Mouse (Mus musculus): ENCODE measurements around the gene Gm1604a.
"Not testable (repeated sequence)": the region's sequence is repeated elsewhere in the genome, so short reads cannot be mapped to it uniquely, and the experiment has no call there.

Gene Gm1604a

GRCm38 (mm10) chr17:7025257-7025656 lies at the start of gene Gm1604a:
Gm1604a (plus strand) TSS chr17:7025568.
- DNase-seq: not testable (repeated sequence)

DNA sequence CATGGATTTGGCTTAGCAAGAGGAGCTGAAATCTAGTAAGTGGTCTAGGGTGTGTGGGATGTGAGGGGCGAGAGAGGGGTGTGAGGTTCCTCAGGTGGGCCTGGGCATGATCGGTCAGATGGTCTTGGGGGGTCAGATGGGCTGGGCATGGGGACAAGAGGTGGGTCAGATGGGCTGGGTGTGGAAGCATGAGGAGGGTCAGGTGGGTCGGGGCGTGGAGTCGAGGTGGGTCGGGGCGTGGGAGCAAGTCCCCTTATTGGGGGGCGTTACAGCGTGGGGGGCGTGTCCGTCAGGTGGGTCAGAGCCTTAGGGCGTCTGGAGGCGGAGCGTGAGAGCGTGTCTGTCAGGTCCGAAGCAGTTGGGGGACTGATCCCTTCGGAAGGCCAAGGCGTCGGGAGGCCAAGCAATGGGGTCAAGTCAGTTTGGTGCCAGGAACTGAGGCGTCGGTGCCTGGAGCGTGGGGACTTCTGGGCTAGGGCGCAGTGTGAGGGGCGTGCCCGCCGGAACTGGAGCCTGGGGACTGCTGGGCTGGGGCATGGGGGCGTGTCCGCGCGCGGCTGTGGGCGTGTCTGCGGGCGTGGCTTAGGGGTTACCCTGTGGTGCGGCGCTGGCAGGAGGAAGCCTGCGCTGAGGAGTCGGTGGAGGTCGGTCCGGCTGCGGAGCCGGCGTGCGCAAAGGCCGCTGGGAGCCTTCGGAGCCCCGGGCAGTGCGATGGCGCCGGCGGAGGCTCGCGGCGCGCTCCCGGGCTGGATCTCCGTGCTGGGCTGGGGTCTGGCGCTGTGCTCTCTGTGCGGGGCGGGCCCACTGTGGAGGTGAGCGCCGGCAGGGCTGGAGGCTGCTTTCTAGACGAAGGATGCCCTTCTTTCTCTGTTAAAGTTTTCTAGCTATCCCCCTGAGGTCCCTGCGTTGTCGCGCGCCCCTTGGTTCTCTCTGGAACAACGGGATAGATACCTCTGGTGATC lies 46.8 kb upstream of the Gm1604a start, which contains the start of gene Gm49721:
Gene Gm49721 (plus strand): TSS at position 618 of the 962 bp plus-strand sequence.
- peak; percentile 77 for DNase-seq

GRCm38 (mm10) chr17:6979380-6979779 lies 46.0 kb upstream of the Gm1604a start:
- DNase-seq: not testable (repeated sequence)

DNA sequence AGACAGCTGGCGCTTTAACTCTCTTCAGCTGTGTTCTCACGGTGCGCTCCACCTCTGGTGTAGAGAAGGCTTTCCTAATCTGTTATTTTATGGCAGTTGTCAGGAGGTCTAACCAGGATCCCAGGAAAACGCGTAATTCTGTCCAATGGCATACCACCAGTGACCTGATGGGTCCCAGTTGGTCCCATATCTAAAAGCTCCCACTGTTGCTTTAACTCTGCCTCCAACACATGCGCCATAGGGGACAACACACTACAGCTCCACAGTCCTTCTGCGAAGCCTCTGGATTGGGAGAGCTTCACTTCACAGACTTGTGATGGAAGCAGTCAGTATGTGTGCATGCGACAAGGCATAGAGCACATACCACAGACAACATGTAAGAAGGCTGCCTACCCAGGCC lies 45.2 kb upstream of the Gm1604a start:
- not testable (repeated sequence) for DNase-seq

DNA sequence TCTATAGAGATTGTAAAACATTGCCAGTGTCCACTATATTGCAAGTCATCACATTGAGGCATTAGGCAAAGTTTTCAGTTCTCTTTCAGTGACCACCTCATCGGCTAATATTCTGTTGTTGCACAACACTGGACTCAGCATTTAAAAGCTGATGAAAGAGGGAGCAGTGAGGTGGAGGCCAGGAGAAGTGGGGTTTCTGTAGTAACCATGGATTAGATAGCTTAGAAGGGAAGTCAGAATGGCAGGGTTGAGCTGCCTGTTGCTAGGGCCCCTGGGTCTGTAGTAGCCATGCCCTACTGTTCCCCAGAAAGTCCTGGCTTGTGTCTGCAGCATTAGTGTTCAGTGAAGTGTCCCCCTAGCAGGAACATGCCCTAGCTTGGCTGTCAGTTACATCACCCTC lies 39.2 kb upstream of the Gm1604a start:
- not testable (repeated sequence) for DNase-seq

DNA sequence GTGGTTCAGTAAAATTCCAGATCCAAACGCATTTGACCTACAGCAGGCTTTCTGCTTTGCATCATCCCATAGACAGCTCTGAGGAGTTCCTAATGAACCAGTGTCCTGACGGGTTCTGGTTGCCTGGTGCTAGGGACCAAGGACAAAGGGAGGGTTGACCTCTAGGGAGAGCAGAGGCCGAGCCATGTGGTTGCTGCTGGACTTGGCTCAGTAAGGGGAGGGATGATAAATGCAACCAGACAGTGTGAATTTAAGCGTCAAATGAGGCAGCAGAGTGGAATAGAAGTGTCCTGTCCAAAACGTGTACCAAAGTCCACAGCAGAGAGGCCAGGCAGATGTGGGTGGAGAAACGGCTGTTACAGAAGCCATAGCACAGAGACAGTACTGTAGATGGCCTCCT lies 29.9 kb upstream of the Gm1604a start:
- DNase-seq: not testable (repeated sequence)

DNA sequence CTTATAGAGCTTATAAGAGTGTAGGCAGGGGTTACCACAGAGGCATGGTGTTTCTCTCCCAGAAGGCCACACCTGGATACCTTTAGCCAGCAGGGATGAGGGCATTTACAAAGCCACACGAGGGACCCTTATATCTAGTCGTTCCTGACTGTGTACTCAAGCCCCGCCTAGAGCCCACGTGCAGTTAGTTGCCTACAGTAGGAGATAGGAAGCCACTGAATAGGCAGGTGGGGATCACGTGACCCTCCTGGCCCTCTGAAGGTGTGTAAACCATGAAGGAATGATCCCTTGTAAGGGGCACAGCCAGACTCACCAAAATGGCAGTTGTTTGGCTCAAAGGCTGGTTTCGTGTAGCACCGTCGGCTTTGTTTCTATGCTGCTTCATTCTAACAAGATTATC lies 28.5 kb upstream of the Gm1604a start:
- DNase-seq: not testable (repeated sequence)

DNA sequence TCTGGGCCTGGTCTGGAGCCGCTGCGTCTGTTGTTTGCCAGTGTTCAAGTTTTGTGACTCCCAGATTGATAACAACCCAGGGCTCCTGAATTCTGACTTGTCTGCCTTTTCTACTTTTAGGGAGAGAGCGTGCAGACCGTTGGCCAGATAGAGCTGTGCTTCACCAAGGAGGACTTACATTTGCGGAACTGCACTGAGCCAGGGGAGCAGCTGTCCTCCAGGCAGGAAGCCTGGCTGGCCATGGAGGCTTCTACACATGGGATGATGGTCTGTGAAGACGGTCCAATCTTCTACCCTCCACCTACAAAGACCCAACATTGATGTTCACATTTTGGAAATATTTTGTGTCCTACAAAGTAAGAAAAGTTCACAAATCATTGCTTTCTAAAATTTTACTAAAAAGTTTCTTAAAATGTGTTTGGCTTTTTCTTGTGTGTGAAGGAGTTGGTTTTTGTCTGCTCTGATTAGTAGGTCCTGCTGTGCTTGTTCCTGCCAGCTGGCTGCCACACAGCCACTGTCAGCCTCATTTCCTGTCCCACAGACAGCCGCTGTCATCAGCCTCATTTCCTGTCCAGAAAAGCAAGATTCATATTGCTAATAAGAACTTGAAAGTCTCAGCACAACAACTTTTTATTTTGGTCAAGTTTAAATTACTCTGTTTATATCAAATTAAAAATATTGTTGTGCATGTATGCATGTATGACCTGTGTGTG lies 27.4 kb upstream of the Gm1604a start:
- DNase-seq: not testable (repeated sequence)

GRCm38 (mm10) chr17:7001790-7002585 lies 23.4 kb upstream of the Gm1604a start:
- DNase-seq: not testable (repeated sequence)

- DNase-seq: not testable (repeated sequence)
Observed at GRCm38 (mm10) chr17:7003392-7003791, 22.0 kb upstream of the Gm1604a start.

DNA sequence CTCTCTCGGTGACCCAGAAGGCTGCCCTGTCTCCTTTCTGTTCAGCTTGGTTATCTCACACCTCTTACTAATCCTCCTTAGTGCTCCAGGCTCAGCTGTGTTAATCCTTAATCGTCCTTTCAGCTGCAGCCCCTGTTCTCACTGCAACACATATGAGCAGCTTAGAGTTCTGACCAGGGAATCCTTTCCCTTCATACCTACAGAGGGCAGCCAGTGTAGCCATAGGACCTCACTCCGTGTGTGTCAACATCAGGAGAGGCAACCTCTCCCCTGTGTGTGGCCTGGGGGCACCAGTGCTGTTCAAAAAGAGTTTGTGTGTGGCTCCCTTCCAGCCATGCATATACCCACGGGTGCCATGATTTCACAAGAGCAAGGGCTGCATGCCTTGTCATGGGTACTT lies 19.7 kb upstream of the Gm1604a start:
- DNase-seq: not testable (repeated sequence)

- DNase-seq: not testable (repeated sequence)
Observed at GRCm38 (mm10) chr17:7008885-7009284, 16.5 kb upstream of the Gm1604a start.

DNA sequence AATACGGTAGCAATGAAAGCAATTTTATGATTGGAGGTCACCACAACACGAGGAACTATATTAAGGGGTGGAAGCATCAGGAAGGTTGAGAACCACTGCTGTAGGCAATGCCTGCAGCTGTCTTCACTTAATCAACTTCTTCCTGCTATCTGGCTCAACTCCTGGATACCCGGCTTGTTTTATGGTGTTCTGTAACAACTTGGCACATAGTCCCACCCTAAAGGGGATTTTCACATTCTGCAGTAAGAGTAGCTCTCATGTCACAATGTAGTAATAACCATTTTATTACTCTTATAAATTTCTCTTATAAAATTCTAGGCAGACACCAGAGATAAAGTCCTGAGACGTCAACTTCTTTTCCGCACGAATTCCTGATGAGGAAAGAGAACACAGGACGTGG lies 15.9 kb upstream of the Gm1604a start:
- not testable (repeated sequence) for DNase-seq

DNA sequence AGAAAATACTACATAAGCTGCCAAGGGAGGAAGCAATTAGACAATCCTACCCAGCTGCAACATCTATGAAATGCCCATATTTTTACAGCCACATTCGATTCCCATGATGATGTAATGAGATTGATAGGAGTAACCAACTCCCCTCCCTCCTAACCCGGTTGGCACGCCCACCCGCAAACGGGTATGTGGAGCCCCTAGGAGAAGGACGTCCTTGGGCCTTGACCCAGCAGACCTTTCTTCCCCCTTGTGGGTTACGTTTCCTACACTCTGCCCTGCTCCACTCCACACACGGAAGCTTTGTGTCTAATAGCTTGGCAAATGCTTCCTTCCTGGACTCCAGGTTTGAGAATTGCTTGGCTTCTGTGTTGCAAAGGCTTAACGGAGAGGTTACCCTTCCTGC lies 15.5 kb upstream of the Gm1604a start:
- DNase-seq: not testable (repeated sequence)

DNA sequence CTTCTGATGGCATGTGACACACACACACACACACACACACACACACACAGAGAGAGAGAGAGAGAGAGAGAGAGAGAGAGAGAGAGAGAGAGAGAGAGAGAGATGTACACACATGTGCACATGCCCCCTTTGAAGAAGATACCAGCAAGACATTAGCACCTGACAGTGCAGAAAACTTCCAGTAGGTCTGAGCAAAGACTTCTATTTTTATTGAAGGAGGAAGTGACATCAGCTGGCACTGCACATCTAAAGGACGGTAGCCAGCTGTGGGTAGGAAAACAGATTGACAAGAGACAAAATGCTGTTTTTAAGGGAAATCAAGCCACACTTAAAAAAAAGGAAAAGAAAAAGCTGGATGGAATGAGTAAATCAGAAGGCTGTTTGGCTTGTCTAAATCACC lies 11.2 kb upstream of the Gm1604a start:
- not testable (repeated sequence) for DNase-seq

DNA sequence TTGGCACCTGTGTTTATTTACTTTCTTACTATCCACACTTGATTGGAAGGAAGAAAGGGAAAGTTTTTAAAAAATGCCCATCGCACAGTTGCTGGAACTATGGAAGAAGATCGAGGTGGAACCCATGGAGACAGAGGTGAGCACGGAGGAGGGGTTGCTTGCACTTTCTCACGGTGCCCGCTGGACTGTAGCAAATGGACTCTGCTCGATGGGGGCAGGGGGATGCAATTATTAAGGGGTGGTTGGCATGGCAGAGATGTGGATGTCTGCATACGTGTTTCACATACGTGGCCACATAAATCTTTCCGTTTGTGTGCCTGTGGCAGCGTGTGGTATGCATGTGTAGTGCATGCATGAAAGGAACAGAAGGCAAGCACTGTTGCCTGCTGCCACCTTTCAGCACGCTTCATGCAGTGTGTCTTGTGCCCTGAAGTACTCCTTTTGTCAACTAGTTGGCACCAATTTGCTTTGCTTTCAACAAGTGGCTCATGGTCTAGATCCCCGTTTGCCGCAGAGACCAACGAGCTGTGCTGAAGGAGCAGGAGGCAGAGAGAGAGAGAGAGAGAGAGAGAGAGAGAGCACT lies 487 bp downstream of the Gm1604a start:
- not testable (repeated sequence) for DNase-seq

GRCm38 (mm10) chr17:7030204-7030603 lies 4.8 kb downstream of the Gm1604a start:
- not testable (repeated sequence) for DNase-seq

DNA sequence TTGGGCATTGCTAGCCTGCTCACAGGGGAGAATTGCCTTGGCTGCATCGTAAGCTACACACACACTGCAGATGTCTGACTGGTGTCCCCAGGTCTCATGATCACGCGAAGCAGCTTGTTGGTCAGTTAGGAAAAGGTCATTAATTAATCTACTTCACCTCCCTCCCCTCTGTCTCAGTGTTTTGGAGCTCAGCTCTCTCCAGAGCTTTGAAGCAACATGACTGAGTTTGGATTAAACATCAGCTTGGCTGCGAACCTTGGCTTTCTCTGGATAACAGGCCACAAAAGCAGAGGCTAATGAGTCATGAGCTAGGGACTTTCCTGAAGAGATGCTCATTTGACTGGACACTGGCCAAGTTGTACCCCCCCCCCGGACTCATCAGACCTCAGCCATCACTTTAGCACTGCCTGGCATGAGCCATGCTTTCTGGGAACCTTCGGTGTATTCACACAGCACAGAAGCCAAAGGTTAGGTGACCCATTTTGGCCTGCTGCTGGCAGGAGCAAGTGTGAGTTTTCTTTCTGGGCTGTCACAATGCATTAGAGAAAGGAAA lies 5.3 kb downstream of the Gm1604a start:
- not testable (repeated sequence) for DNase-seq

DNA sequence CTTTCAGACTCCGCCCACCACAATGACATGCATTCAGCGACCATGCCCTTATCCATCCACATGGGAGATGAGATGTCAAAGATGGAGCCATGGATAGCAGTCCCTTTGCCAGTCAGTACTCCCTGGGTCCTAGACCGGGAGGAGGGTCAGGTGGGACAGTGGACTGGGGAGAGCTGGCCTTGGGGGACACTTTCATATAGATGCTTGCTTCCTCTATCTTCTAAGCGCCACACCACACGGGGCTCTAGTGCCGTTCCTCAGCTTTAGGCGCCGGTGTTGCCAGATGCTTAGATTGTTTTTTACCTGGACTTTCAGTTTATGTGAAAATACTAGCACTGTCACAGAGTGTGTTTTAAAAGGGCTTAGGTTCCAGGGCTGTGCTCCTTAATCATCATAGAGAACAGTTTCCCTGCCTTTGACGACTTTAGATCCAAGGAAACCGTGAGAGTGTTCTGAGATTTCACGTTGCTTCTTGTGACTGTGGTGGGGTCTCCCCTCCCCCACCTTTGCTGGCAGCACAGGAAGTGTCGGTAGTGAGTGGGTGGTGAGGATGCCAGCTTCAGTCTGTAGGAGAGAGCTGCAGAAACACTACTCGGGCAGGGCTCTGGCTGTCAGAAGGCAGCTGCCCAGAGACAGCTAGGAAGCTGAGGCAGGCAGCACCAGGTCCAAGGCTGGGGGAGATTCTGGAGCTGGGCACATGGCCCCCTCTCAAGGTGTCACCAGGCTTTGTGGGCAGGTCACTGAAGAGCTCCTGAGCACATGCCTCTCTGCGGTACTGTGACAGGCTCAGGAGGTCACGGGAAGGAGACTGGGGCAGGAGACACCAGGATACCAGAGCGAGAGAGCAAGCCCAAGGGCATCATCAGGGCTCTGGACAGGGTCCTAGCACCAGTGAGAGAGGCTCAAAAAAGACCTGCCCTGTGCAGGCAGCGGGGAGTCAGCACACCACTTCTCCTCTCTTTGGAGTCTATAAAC lies 8.1 kb downstream of the Gm1604a start:
- peak; percentile 11 for DNase-seq

DNA sequence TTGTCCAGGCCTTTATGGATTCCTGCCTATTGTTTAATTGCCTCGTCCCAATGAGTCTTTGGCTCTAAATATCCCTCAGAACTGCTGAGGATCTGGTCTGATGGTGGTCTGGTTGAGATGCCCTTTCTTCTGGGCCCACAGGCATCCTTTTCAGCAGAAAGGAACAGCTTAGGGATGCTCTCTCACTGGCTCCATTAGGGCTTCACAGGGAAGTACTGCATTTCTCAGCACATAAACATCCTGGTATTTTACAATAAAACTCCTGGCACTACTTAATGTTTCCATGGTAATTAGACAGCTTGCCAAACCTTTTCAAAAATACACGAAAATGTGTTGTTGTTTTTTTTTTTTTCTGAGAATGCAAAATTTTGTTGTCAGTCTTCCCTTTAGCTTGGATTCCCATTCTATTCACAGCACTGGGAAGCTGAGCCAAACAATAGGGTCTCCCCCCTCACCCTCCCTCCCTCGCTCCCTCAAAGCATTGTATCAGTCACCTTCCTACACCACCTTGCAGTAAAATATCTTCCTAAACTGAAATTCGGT lies 43.7 kb downstream of the Gm1604a start:
- DNase-seq: not testable (repeated sequence)
